Mouse (Mus musculus) kidney, postnatal 10 days (tissue): Measurements from ENCODE around the gene Ypel3.
A peak's percentile ranks its signal among the peaks of the same experiment; 100 is the strongest.
"Not testable (repeated sequence)": the region's sequence is repeated elsewhere in the genome, so short reads cannot be mapped to it uniquely, and the experiment has no call there.

Experiments
- DNase-seq: peaks from one replicate; pipeline ENCODE4 v3.0.0; 2021; ENCODE audit warnings: mixed read lengths

The Ypel3 gene

GRCm38 (mm10) chr7:126776598-126777057 is at the start of gene Ypel3:
Gene Ypel3, plus strand, starts transcription at chr7:126776955.
- peak; percentile 98 for DNase-seq

DNA sequence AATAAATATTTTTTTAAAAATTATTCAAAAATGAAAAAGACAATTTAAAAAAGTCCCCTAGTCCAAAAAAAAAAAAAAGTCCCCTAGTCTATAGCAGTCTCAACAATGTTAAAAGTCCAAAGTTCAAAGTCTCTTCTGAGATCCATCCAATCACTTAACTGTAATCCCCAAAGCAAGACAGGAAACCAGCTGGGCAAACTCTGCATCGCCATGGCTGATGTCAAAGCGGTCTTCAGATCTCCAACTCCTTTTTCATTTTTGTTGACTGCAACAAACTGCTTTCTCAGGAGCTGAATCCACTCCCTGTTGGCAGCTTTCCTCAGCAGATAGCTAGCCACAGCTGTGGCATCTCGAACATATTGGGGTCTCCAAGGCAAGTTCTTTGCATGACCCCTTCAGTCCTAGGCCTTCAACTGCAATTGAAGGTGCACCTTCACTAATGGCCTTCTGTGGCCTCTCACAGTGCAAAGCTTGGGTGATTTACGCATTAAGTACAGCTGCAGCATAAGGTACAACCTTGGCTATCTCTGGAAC is 46.4 kb upstream of the Ypel3 start:
- not testable (repeated sequence) for DNase-seq

DNA sequence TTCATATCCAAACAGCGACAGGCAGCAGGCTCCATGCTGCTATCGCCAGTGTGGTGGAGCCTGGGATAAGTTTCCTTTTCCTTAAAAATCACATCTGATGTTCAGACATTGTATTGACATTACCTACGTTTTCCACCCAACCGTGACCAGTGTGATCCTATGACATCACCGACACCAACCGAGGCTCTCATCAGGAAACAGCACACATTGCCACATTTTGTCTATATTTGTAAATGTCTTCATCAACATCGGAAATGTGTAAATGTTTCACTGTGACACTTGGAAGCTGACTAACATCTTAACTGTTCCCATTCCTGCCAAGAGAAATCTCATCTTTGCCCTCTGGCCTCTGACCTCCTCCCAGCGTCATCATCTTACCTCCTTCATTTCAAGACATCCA is 40.6 kb upstream of the Ypel3 start:
- DNase-seq: no peak

DNA sequence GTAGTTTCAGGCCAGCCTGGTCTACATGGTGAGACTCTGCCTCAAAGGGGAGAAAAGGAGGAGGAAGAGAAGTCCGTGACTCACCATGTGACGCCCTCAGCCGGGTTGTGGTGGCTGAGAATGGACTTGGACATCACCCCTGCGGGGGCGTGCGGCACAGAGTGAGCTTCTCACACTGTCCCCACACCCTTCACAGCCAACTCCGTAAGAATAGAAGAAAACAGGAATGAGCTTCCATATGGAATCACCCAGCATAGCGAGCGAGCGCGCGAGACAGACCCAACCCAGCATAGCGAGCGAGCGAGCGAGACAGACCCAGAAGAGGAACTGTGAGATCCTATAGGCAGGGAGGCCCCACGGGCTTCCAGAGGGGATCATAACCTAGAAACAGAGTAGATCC is 37.2 kb upstream of the Ypel3 start:
- DNase-seq: no peak

DNA sequence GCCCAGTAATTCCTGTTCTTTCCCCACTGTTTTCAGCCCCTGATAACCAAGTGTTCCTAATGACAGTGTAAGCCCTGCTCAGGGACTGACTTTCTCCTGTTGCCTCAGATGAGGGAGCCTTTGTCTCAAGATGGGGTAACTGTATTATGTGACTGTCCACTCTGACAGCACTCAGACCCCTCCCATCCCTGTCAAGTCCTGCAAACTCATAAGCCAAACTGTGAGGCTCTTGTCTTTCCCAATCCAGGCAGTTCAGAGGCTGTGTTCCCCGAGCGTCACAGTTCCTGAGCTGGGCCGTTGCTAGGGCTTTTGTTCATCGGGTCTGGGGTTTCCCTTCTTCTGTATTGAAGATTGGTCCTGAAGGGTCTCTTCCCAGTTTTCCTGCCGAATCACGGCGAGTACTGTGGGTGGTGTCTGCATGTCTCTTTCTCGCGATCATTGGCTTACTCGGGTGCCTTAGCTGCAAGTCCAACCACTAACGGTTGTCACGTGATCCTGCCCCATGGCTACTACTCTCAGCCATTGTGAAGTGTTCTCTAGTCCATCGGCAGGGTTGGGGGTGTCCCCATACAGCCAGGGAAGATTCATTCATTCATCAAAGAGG is 36.5 kb upstream of the Ypel3 start:
- DNase-seq: no peak

DNA sequence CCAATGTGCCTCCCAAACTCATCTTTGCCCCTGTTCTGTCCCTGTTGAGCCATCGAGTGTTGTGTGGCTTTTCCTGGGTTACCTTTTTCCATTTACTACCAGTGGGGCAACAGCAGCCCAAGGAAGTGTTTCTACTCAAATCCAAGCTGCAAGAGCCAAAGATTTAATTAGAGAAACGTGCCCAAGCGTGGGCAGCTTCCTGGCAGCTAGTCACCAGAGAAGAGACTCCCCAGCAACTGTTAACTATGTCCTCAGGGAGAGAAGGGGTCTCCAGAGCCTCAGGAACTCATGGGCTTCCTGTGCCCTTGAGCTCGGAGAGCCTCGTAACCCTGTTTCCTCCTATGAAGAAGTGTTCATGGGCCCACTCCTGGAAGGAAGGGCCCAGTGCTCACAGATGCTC is 35.8 kb upstream of the Ypel3 start:
- no peak for DNase-seq

GRCm38 (mm10) chr7:126741452-126741851 is 35.3 kb upstream of the Ypel3 start:
- DNase-seq: no peak

DNA sequence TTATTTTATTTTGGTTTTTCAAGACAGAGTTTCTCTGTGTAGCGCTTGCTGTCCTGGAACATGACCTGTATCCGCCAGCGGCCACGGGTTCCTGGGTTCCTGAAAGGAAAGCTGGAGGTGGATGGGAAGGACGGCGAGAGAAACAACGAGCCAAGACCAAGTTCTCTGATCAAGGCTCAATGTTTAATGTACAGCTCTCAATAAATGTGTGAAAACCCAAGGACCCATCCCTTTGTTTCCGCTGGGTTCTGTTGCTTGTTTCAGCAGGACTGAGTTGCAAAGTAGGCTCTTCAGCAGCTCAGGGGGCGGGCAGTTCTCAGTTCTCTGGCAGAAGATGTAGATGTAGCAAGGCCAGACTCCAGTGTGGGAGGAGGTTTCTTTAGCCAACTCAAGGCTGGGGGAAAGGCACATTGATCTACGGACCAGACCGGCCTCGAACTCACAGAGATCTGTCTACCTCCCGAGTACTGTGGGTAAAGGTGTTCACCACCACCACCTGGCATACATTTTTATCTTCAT is 34.7 kb upstream of the Ypel3 start:
- DNase-seq: no peak

- DNase-seq: no peak
Observed at GRCm38 (mm10) chr7:126746066-126746465, 30.7 kb upstream of the Ypel3 start.

- DNase-seq: no peak
Observed at GRCm38 (mm10) chr7:126746798-126747197, 30.0 kb upstream of the Ypel3 start.

DNA sequence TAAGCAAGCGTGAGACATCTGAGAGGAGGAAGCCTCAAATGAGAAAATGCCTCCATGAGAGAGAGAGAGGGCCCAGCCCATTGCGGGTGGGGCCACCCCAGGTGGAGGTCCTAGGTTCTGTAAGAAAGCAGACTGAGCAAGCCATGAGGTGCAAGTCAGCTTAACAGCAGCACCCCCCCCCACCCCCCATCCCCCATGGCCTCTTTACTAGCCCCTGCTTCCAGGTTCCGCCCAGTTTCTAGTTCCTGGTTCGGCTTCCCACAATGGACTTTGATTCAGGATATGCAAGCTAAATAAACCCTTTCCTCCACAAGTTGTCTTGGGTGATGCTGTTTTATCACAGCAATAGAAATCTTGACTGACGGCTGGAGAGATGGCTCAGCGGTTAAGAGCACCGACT is 27.9 kb upstream of the Ypel3 start:
- no peak for DNase-seq

GRCm38 (mm10) chr7:126749582-126750343 is 27.0 kb upstream of the Ypel3 start:
- peak; percentile 16 for DNase-seq

GRCm38 (mm10) chr7:126754866-126755265 is 21.9 kb upstream of the Ypel3 start:
- peak; percentile 90 for DNase-seq

DNA sequence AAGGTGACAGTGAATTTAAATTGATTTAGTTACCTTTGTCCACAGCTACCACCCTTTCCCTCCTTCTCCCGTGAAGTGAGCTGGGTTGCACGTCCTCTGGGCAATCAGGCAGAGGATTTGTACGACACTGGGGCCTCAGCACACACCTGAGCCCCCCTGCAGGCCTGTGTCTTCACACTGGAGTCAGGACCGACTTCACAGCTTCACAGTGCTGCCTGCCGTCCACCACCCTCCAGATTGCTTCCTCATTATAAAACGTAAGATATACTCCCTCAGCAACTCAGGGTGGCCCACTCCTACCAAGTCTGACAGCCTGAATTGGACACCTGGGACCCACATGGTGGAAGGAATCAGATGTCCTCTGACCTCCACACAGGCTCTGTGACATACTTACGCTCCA is 18.2 kb upstream of the Ypel3 start:
- DNase-seq: no peak

- peak; percentile 95 for DNase-seq
Observed at GRCm38 (mm10) chr7:126759050-126759671, 17.6 kb upstream of the Ypel3 start, which contains the start of gene Mapk3. Gene Mapk3, plus strand, starts transcription at chr7:126759601.

DNA sequence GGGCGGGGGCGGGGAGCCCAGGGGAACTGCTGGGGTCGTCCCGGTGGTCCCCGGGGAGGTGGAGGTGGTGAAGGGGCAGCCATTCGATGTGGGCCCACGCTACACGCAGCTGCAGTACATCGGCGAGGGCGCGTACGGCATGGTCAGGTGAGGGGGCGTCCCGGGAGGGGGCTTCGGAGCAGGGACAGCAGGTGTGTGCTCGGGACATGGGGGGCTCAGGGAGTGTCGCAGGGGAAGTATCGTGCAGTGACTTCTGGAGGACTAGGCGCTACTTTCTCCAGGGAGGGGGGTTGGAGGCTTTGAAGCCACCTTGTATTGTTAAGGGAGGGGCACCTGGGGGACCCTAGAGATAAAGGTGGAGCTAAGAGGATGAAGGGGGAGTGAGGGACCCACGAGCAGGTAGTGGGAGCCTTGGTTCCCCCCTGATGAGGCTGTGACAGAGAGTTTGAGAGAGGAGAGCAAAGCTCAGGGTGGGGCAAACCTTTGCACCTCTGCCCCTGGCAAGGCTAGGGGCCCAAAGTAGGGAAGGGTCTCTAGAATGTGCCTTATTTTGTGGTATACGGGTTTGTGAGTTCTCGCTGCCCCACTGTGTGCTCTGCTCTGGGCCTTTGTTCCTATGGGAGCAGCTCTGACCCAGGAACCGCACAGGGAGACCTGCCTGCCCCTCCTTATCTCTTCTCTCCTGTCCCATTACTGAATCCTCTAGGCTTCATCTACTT is 16.9 kb upstream of the Ypel3 start:
- DNase-seq: no peak

DNA sequence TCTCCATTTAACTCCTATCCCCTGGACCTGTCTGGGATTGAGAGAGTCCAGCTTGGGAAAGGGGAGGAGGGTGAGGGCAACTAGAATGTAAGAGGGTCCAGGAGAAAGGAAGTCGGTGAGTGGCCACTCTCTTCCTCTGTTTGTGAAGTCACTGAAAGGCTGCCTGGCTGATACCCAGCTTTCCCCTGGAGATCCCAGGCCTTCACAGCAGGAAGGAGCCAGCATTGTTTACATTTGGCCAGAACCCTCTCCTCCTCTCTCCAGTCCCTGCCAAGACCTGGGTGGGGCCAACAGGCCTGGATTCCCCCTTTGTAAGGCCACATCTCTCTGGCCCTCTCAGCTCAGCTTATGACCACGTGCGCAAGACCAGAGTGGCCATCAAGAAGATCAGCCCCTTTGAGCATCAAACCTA is 16.4 kb upstream of the Ypel3 start:
- DNase-seq: peak; percentile 84

GRCm38 (mm10) chr7:126760956-126761355 is 15.8 kb upstream of the Ypel3 start:
- DNase-seq: no peak

GRCm38 (mm10) chr7:126761529-126762067 is 15.2 kb upstream of the Ypel3 start:
- DNase-seq: no peak

DNA sequence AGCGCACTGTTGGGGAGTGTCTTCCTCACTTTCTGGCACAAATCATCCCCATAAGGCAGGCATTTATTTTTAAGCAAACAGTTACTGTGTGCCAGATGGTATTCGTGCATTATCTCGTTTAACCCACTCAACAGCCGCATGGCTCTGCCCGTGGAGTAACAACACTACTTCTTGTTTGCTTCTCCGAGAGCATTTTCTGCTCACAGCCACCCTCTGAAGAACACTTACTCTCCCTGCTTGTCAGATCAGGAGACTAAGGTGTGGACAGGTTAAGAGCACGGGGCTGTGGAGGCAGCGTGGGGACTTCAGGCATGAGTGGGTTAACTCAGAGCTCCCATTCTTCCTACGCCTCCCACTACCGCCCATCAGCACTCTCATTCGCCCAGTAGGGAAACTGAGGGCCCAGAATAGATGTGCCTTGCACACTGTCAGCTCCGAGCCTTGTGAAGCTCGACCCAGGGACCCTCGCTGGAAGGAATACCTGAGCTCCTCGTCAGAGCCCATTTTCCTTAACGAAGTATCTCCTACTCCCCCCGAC is 14.2 kb upstream of the Ypel3 start:
- DNase-seq: no peak

GRCm38 (mm10) chr7:126765540-126765939 is 11.2 kb upstream of the Ypel3 start:
- DNase-seq: no peak

DNA sequence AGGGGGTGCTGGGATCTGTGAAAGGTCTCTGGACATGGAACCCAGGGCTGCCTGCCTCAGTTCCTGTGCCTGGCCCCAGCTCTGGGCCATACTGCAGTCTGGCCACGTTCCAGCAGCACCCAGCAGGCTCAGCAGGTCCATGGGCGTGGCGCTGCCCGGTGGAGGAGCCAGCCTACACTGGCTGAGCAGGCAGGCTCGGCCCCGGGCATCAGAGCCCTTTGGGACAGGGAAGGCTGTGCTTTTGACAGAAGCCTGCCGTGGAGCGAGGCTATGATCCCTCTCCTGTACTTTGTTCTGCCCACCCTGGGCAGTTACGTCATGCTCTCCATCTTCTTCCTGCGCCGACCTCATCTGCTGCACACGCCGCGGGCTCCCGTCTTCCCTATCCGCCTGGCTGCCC is 10.6 kb upstream of the Ypel3 start, which contains the start of gene Gdpd3:
Gdpd3 (plus strand) TSS at position 134 of the 400 bp plus-strand sequence.
- DNase-seq: peak; percentile 78
